Mouse (Mus musculus) adrenal gland, adult 8-10 months (tissue): Measurements from ENCODE around the gene Pitpnm3. TPM values are rescaled to one million over a fixed set of nuclear protein-coding genes. Genes with fewer than 3 reads are reported as not detected.

Experiments
- DNase-seq: peaks from one replicate; pipeline ENCODE4 v3.0.0; 2022
- total RNA-seq, 4 experiments: library from RNA; stranded (reverse); gene quantifications; 2 replicates each; pipeline ENCODE4 v1.2.4; 2022

Gene Pitpnm3
- total RNA-seq, 4 experiments from 2014 or later = 1.9 to 15.9 (median 8.4) TPM

DNA sequence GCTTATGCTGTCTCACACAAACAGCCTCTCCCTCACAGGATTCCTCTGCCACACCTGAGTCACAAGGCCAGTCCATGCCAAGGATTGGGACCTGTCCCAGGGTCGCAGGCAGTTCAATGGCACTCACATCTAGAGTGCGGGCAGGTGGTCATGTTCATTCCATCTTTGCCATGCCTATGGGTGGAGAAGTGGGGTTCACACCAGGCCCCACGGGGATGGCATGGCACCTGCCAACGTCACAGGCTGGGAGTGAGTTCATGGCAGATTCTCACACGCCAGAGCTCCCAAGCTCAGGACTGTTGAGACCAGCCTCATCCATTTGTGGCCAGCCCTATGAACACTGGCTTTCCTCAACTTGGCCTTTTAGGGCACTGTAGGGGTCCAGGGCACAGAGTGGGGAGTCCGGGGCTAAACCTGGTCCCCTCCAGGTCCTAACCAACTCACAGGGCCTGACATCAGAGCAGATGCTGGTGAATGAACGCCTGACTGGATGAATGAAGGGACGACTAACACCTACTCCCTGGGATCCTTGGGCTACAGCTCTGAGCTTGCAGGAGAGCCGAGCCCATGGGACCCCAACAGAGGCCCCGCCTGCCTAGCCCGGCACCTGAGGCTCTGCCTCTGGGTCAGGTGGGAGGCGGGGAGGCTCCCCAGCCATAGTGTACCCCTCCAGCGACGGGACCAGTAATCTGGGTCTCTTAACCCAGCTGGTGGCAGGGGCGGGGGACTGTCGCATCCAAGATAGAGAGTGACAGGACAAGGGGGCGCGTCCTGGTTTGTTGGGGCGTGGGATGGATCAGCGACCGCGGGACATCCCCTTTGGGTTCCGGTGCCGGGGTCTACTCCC is 819 bp downstream of the Pitpnm3 start:
- DNase-seq = no peak

DNA sequence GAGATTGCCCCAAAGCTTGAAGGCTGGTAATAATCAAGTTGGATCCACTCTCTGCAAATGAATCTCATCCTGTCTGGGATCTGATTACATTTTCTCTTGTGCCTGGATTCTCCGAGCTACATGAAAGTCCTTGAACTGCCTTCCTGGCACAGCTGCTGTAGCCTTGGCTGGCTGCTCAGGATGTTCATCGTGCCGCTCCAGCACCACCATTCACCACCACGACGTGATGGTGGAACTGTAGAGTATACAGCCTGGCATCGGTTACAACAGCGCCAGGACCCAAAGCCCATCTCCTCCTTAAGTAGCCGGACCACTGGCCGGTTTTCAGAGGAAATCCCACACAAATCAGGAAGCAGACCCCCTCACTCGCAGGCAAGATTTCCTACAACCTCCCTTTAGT is 2.5 kb downstream of the Pitpnm3 start:
- DNase-seq = peak; percentile 36

DNA sequence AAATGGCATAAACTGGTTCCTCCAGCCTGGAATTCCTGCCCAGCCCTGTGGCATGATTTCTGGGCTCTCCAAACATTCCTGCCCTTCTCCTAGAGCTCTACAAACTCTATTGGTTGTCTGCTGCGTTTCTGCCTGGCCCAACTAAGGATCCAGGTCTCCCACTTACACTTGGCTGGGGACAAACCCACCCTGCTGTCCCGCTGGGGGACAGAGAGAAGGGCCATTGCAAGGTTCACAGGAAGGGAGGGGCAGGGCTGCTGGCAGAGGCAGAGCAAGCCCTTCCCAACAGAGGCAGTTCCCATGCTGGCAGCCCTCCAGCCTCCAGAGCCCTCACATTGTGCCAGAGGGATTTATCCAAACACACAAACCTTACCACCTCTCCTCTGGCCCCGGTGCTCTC is 3.3 kb downstream of the Pitpnm3 start:
- DNase-seq = peak; percentile 50

DNA sequence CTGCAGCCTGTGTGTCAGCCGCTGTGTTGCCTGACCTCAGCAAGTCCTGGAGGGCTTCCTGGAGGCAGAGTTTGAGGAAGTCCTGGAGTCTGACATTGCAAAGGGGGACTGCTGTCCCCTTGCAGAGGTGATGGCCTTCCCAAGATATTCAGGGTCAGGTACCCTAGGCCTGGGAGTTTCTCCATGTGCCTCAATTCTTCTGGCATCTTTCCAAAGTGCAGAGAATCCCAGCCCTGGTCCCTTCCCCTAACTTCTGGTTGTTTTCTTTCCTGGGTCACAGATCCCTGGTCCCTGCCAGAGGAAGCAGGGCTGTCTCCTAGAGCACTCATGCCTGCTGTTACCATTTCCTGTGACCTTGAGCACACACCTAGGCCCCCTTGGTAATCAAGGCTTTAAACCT is 3.9 kb downstream of the Pitpnm3 start:
- no peak for DNase-seq

DNA sequence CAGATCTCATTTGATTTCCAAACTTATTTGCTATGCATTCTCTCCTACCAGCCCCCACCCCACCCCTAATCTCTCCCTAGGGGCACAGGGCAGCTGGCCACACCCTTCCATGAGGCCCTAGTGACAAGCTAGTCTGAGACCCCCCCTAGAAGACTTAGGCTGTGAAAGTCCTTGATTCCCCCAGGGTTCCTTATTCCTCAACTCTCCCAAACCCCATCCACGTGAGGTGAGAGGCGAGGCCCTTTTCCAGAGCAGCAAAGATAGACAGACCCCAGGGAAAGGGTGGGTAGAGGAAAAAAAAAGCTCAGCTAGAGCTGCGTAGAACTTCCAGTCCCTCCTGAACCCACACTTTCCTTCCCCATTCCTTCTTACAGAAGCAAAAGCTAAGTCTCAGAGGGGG is 4.7 kb downstream of the Pitpnm3 start:
- DNase-seq = no peak

DNA sequence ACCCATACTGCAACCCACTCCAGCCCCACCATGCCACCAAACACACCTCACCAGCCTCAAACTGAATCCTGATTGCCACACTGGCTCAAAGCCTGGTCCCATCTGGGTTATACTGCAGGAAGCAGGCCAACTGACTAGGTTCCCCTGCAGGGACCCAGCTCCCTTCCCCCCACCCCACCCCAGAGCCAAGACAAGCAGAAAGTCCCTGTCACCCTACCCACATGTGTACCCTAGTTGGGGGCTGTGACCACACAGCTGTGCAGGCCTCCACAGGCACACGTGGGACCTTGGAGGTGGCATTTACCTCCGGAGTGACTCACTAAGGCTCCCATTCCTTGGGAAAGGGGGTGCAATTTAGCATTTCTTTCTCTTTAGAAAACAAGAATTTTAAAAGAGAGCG is 5.1 kb downstream of the Pitpnm3 start:
- DNase-seq = no peak

DNA sequence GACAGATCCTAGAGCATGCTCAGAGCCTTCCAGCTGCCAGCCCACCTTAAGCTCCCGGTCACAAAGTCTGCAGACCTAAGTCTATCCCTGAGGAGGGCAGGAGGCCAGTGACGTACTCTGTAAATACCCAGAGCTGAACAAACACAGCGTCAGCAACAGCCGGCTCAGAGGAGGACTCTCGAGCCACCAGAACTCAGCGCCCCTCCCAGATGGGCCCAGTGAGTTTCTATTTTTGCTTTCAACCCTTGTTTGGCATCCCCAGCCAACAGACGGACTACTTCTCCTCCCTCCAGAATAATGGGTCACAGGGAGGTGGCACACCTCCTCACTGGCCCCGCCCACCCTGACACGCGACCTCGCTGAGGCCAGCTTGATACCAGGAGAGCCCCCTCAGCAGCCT is 5.6 kb downstream of the Pitpnm3 start:
- no peak for DNase-seq

DNA sequence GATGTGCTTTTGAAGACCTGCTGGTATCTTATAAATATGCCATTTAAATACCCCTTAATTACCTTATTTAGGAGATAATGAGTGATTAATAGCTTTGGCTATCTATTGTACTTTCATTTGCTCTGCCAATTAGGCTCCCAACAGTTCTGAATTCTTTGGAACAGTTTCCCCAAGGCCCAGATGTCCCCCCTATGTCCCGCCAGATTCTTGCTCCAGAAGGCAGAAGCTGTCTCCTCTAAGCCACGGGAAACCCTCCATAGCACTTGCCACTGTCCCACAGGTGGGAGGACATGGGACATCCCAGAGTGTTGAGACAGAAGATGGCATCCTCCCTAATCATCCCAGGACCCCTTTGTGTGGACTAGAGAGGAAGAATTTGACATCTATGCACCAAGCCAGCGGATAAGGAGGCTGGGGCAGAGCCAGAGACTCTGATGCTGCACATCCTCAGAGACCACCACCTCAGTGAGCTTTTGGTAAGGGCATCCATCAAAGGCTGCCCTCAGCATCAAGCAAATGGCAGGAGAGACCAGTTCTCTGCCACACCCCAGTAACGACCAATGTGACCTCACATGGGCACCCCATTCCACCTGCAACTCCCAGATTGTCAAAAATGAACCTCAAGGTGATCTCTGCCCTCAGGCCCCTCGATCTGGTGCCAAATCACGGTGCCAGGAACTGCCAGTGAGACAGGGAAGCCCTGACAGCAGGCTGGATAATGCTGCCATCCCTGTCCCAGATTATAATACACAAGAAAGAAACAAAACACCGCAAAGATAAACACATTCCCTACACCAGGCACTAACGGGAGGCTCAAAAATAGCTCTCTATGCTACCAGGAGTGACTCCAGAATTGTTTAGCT is 6.3 kb downstream of the Pitpnm3 start:
- DNase-seq = no peak

DNA sequence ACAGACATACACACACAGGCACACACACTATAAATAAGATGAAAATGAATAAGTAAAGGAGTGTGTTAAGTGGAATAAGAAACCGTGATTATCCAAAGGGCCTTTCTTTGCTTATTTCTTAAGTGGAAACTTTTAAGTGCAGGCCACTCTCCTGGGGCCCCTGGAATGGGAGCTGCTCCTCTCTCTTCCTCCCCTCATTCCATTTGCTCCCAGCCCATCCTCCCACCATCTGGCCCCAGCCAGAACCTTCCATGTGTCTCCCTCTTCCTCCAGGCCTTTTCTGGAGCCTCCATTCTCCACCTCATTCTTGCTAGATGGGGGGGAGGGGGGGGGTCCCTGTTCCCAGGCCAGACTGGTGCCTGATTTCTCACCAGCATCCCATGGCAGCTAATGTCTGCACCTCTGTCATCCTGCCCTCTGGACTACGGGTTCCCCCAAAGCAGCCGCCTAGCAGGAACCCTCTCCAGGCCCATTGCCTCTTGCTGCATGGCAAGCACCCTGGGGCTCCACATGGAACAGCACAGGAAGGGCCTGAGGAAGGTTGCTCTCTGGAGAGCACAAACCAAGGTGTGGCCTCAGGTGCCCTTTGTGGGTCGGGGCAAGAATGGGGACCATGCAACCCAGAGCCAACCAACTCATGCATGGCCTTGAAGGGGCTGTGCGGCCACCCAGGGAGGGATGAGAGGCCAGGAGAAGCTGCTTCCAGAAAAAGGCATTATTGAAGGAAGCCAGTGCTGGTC is 8.0 kb downstream of the Pitpnm3 start:
- no peak for DNase-seq

DNA sequence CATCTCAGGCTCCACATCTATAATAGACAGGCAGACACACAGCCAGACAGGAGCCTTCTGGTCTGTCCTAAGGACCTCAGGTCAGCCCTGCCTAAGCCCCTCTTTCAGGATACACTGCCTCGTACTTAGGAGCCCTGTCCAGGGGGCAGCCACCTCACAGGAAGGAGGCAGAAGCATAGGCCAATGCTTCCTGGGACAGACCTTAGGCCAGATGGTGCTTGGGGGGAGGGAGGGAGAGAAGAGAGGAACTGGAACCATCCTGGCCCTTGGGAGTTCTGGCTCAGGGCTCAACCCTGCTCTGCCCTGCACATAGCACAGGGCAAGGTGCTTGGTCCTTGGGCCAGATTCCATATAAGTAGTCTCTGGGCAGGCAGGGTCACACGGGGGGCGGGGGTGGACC is 9.8 kb downstream of the Pitpnm3 start:
- no peak for DNase-seq

DNA sequence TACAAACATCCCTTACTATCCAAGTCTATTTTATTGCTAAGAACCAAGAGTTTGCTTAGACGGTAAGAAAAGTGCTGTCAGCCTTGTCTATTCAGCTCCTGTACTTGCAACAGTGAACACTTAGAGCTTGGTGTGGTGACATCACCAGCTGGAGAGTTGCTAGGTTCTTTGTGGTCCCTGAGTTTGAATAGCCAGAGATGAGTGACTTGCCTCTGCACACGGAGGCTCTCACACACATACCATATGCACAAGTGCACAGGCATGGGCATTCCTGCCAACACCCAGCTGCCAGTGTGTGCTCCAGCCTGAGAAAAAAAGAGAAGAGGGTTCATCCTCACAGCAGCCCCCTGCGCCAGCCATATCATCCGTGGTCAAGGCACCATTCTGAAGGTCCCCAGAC is 12.0 kb downstream of the Pitpnm3 start:
- no peak for DNase-seq

DNA sequence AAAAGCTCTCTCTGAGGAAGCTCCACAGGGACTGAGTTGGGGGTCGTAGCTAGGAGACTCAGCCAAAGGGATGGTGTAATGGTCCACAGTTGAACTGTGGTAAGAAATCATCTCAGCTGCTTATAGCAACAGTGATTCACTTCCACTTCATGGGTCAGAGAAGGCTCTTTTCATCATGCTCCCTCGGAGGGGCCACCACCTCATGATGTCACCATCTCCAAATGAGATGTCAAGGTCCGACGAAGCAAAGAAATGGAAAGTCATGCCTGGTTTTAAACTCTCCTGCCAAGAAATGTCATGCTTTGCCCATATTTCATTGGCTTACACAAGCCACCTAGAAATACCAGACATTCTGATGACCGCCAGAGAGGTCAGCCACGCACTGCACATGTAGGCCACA is 15.2 kb downstream of the Pitpnm3 start:
- peak; percentile 41 for DNase-seq

DNA sequence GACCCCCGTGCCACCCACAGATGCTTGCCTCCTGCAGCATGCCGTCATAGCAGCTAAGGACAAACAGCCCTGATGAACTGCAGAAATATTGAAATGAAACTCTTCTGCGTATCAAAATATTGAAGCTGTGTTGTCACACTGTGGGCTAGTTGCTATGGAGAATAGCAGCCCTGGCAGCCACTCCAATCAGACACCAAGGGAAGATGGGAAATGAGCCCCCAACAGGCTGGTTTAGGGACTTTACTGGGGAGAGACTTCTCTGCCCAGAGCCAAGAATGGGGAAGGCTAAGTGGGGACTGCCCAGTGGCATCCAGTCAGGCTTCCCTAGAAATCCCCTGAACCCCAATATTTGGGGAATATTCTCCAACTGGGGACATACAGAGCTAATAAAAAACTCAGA is 16.9 kb downstream of the Pitpnm3 start:
- no peak for DNase-seq

DNA sequence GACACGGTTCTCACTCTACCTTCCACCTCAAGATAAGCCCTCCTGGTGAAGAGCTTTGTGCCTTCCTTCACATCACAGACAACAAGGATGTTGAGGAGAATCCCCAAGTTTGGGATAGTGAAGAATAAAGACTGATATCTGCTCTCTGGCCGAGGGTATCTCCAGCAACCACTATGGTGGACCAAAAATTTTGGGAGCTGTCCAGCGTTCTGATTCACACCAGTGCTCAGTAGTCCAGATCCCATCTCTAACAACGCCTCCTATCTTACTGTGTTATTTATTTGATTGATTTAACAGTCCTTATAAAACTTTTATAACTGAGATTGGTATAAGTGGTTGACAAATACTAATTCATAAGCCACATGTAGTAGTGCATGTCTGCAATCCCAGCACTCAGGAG is 22.3 kb downstream of the Pitpnm3 start:
- no peak for DNase-seq

DNA sequence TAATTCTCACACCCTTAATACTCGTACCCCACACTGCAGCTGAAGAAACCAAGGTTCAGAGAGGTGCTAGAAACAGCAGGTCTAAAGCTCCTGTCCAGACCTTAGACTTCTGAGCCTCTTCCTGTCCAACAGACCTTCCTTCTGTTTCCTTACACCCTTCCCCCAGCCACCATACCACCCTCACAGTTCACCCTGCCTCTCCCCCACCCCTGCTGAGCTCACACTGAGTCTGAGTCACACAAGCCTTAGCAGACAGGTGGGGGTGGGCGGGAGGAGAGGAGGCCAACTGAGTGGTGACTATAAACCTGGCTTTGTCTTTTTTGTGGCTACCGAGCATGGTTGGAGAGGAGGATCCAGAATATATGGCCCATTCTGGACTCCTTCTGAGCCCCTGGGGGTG is 24.9 kb downstream of the Pitpnm3 start:
- DNase-seq = no peak

DNA sequence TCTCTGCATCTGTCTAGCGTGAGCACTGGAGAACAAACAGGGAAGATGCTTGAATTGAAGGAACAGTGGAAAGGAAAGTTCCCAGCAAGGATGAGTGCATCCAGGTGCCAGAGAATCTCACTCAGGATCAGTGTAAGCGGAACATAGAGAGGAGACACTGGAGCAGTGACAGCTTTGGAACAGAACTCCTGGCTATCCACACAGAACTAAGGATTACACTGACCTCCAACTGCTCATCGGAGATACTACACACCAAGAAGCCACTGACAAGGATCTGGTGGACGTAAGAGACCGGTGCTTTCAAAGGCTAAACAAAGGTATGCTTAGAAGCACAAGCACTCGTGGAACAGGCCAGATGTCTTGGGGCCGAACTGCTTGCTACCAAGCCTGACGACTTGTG is 31.4 kb downstream of the Pitpnm3 start:
- DNase-seq = no peak

DNA sequence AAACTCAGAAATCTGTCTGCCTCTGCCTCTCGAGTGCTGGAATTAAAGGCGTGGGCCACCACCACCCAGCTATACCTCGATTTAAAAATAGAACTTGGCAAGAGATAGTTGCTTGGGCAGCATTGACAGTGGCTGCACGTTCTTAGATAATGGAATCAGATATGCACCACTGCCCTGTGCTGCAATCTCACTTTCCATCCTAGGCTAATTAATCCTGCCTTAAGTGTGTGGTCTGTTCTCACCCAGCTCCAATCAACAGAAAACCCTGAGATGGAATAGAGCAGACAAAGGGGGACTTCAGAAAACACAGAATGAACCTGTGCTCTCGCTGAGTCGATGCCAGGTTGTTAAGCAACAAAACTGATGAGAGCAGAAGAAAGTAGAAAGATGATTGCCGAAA is 32.0 kb downstream of the Pitpnm3 start:
- DNase-seq = no peak

DNA sequence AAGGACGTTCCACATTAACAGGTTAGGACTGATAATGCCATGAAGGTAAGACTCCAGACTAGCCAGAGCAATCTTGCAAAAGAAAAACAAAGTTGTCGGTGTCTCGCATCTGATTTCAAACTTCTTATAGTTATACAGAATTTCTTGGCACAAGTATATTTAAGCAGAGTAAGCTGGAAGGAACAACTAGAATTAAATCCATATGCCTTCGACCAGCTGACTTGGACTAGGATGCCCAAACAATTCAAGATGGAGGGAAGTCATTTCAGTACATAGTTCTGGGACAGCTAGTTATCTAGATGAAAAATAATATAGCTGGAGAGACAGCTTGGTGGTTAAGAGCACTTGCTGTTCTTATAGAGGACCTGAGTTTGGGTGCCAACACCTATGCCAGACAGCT is 34.6 kb downstream of the Pitpnm3 start:
- no peak for DNase-seq

DNA sequence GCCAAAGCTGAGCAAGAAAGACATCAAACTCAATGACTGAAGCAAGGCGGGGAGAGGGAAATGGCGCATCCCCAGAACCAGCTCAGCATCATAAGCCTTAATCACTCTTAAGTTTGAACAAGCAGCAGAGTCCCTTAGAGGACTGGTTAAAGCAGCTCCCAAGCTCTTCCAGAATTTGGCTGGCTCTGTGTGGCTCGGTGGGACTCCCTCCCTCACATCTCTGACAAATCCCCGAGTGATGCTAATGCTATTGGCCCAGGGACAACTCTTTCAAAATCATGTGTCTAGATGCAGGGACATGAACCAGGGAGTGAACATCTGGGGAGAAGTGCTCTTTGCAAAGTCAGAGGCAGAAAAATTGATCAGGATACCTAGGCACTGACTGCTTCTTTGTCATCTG is 36.4 kb downstream of the Pitpnm3 start:
- no peak for DNase-seq

DNA sequence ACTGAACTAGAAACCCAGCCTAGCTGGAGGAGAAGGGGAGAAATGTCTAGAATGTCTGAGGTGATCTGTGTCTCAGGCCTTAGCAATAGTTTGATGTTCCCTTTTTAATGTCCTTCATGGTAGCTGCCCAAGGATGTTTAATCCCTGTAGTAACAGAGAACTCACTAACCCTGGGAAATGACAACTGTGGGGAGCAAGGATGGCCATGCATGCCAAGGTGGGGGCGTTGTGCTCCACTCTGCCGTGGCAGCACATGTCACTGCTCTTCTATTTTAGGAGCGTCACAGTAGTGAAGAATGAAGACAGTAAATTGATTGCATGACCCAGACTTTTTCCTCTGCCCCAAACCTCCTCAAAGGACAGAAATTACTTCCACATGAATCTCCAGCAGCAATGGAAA is 37.6 kb downstream of the Pitpnm3 start:
- DNase-seq = no peak

DNA sequence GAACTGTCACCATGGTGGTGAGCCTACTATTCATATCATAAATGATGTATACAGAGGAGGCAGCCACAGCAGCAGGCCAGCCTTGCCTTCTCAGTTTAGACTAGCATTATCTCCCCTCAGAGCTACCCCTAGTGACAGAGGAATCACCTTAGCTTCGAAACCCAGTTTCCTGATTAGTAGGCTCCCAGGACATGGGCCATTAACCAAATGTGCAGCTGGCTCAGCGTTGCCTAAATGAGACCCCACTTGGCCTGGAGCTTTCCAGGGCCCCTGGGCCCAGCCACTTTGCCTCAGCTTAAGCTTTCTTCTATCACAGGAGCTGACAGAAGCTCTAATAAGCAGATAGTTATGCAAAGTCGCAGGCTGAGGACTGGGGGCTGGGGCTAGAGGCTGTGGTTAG is 39.6 kb downstream of the Pitpnm3 start:
- no peak for DNase-seq

DNA sequence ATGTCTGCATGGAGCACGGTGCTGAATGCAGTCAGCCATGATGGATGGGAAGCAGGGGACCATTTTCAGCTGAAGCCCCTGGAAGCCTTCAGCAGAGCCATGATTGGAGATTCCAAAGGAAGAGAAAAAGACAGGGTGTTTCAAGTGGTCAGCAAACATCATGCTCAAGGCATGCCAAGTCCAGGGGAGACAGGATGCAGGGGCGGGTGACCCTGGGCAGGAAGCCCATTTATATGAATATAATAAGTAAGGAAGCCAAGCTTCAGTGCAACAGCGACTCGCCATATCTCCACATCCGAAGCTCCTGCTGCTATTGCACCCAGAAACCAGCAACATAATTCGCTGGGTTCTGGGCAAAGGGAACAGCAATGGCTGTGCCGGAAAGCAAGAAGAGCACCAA is 41.1 kb downstream of the Pitpnm3 start:
- DNase-seq = peak; percentile 13

DNA sequence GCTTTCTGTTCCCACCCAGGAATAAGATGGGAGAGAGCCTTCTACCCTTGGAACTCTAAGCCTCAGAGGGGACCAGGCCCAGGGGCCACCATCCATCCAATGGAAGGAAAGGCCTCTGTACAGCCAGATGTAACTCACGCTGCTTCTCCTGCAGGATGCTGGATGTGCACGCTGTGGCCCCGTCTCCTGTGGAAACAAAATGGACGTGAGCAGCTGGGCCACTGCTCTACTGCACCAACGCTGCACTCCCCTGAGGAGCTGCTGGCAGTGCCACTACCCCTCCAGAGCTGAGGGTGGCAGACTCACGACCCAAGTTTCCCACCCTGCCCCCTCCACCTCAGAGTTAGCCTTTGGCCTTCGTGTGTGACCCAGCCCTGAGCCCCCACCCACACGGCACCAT is 43.2 kb downstream of the Pitpnm3 start:
- no peak for DNase-seq
